Mouse (Mus musculus) embryonic facial prominence, embryonic 14.5 days (tissue): Measurements from ENCODE around the gene Rad51b. TPM values are rescaled to one million over a fixed set of nuclear protein-coding genes. Genes with fewer than 3 reads are reported as not detected.
A peak's percentile ranks its signal among the peaks of the same experiment; 100 is the strongest.

Source experiments
- ATAC-seq: fragments of 200-750 bp; cut with Nextera tagmentation; 2 replicates; pipeline ENCODE4 v1.8.0; 2017; ENCODE audit warnings: low read depth, moderate number of reproducible peaks, moderate TSS enrichment
- DNase-seq: peaks from one replicate; pipeline ENCODE4 v3.0.0-alpha.2; 2015; ENCODE audit warnings: low spot score
- H3K27ac ChIP-seq: fragments of 300-500 bp; sonication (generic); replicated peaks from 2 replicates; pipeline ENCODE4 v1.5.1; 2014; ENCODE audit warnings: low read depth, mild to moderate bottlenecking, low read length, moderate library complexity
- H3K27me3 ChIP-seq: fragments of 300-500 bp; sonication (generic); replicated peaks from 2 replicates; pipeline ENCODE4 v1.6.1; 2014; ENCODE audit warnings: low read length; ENCODE audit not compliant: control insufficient read depth, insufficient read depth
- H3K36me3 ChIP-seq: fragments of 300-500 bp; sonication (generic); 2 replicates; pipeline ENCODE4 v1.6.1; 2014; ENCODE audit warnings: low read length, mixed read lengths; ENCODE audit not compliant: control insufficient read depth, insufficient read depth
- H3K4me1 ChIP-seq: fragments of 300-500 bp; sonication (generic); 2 replicates; pipeline ENCODE4 v1.6.1; 2014; ENCODE audit warnings: antibody characterized with exemption, low read length; ENCODE audit not compliant: control insufficient read depth, insufficient read depth
- H3K4me2 ChIP-seq: fragments of 300-500 bp; sonication (generic); 2 replicates; pipeline ENCODE4 v1.6.1; 2014; ENCODE audit warnings: low read depth, mild to moderate bottlenecking, low read length, moderate library complexity, mixed read lengths
- H3K4me3 ChIP-seq: fragments of 300-500 bp; sonication (generic); 2 replicates; pipeline ENCODE4 v1.5.1; 2014; ENCODE audit warnings: low read depth, mild to moderate bottlenecking, low read length
- H3K9ac ChIP-seq: fragments of 300-500 bp; sonication (generic); 2 replicates; pipeline ENCODE4 v1.6.1; 2014; ENCODE audit warnings: low read depth, mild to moderate bottlenecking, low read length, moderate library complexity, mixed read lengths
- H3K9me3 ChIP-seq: fragments of 300-500 bp; sonication (generic); 2 replicates; pipeline ENCODE4 v1.6.1; 2016; ENCODE audit warnings: low read length; ENCODE audit not compliant: control insufficient read depth
- WGBS: fragments of 180-500 bp; shearing (Covaris S2); extraction: QIAGEN DNeasy Blood & Tissue Kit; methylation state at CpG from one replicate; pipeline ENCODE4 v1.1.7; 2014; 5-methylcytosine and 5-hydroxymethylcytosine counted together
- polyA plus RNA-seq: library from polyadenylated mRNA; unstranded; fragments of >200 nt; fragmentation: Nextera tagmentation; extraction: Ambion mirVana; gene quantifications from 2 replicates; pipeline ENCODE4 v1.2.1, GENCODE M21; 2014

Gene Rad51b
- polyA plus RNA-seq, 1 experiment from 2014 or later: 5.1 TPM

- WGBS: 59% methylated on average over 4 of the region's 4 CpGs
- peak overlapping the region; percentile 61 for H3K27ac ChIP-seq
Measured at GRCm38 (mm10) chr12:79627351-79628120, 330.5 kb downstream of the Rad51b start.

GRCm38 (mm10) chr12:79628121-79628774 is 331.2 kb downstream of the Rad51b start:
- no peaks in the 10 kb centered on the region for H3K9me3 ChIP-seq
- ATAC-seq (peak; percentile 67; the same call in 1 of the 2 replicates), DNase-seq (peak; percentile 80)
- peaks cover 20% of the 10 kb centered on the region for H3K4me1 ChIP-seq
- H3K4me3 ChIP-seq: no peak overlapping the region
- H3K27me3 ChIP-seq: no peaks in the 10 kb centered on the region
- 30% methylated on average over 5 of the region's 5 CpGs for WGBS
- no peaks in the 10 kb centered on the region for H3K36me3 ChIP-seq
- H3K9ac ChIP-seq: no peak overlapping the region
- no peak overlapping the region for H3K4me2 ChIP-seq
- H3K27ac ChIP-seq: peak overlapping the region; percentile 61

More at GRCm38 (mm10) chr12:79627351-79628120, 330.5 kb downstream of the Rad51b start:
- Histone ChIP-seq H3K4me2 (no peak overlapping the region), H3K36me3 (no peaks in the 10 kb centered on the region), H3K9ac (no peak overlapping the region), H3K9me3 (no peaks in the 10 kb centered on the region), H3K4me1 (peaks cover 20% of the 10 kb centered on the region), H3K27me3 (no peaks in the 10 kb centered on the region), H3K4me3 (no peak overlapping the region)
- no peak for DNase-seq
- no peak for ATAC-seq

GRCm38 (mm10) chr12:79629945-79630850 is 333.1 kb downstream of the Rad51b start:
- ATAC-seq: no peak
- no peak overlapping the region for H3K4me2 ChIP-seq
- peaks cover 20% of the 10 kb centered on the region for H3K4me1 ChIP-seq
- H3K9me3 ChIP-seq: no peaks in the 10 kb centered on the region
- DNase-seq: no peak
- no peaks in the 10 kb centered on the region for H3K36me3 ChIP-seq
- no peak overlapping the region for H3K9ac ChIP-seq
- H3K4me3 ChIP-seq: no peak overlapping the region
- no peaks in the 10 kb centered on the region for H3K27me3 ChIP-seq
- H3K27ac ChIP-seq: no peak overlapping the region
- WGBS: 79% methylated on average over 7 of the region's 7 CpGs

GRCm38 (mm10) chr12:79633458-79634106 is 336.5 kb downstream of the Rad51b start:
- H3K9ac ChIP-seq: no peak overlapping the region
- H3K9me3 ChIP-seq: no peaks in the 10 kb centered on the region
- ATAC-seq: no peak
- no peak overlapping the region for H3K4me3 ChIP-seq
- WGBS: 91% methylated on average over 9 of the region's 9 CpGs
- peaks cover 5% of the 10 kb centered on the region for H3K4me1 ChIP-seq
- H3K27ac ChIP-seq: no peak overlapping the region
- H3K4me2 ChIP-seq: no peak overlapping the region
- H3K36me3 ChIP-seq: no peaks in the 10 kb centered on the region
- H3K27me3 ChIP-seq: no peaks in the 10 kb centered on the region
- no peak for DNase-seq

- no peaks in the 10 kb centered on the region for H3K36me3 ChIP-seq
- H3K9me3 ChIP-seq: no peaks in the 10 kb centered on the region
- H3K4me3 ChIP-seq: no peak overlapping the region
- no peaks in the 10 kb centered on the region for H3K27me3 ChIP-seq
- DNase-seq: no peak
- ATAC-seq: no peak
- 44% methylated on average over 7 of the region's 7 CpGs for WGBS
- peaks cover 7% of the 10 kb centered on the region; the same call in 1 of the 2 replicates for H3K4me1 ChIP-seq
- peak overlapping the region; percentile 30 for H3K27ac ChIP-seq
- no peak overlapping the region for H3K9ac ChIP-seq
- no peak overlapping the region for H3K4me2 ChIP-seq
Measured at GRCm38 (mm10) chr12:79641570-79642285, 344.6 kb downstream of the Rad51b start.

GRCm38 (mm10) chr12:79642715-79643114 is 345.6 kb downstream of the Rad51b start:
- H3K9ac ChIP-seq: no peak overlapping the region
- H3K27ac ChIP-seq: no peak overlapping the region
- no peaks in the 10 kb centered on the region for H3K36me3 ChIP-seq
- no peak overlapping the region for H3K4me3 ChIP-seq
- 89% methylated on average over 5 of the region's 5 CpGs for WGBS
- peaks cover 14% of the 10 kb centered on the region for H3K4me1 ChIP-seq
- H3K4me2 ChIP-seq: no peak overlapping the region
- H3K27me3 ChIP-seq: no peaks in the 10 kb centered on the region
- no peaks in the 10 kb centered on the region for H3K9me3 ChIP-seq
- DNase-seq: no peak
- no peak for ATAC-seq

- no peak for DNase-seq
- no peaks in the 10 kb centered on the region for H3K9me3 ChIP-seq
- WGBS: 83% methylated on average over 4 of the region's 4 CpGs
- H3K4me2 ChIP-seq: no peak overlapping the region
- H3K27ac ChIP-seq: no peak overlapping the region
- no peak overlapping the region for H3K9ac ChIP-seq
- no peak overlapping the region for H3K4me3 ChIP-seq
- H3K4me1 ChIP-seq: peaks cover 25% of the 10 kb centered on the region
- no peaks in the 10 kb centered on the region for H3K27me3 ChIP-seq
- ATAC-seq: no peak
- H3K36me3 ChIP-seq: no peaks in the 10 kb centered on the region
Measured at GRCm38 (mm10) chr12:79645656-79646055, 348.6 kb downstream of the Rad51b start.
